Mouse (Mus musculus): Measurements from ENCODE around the gene Ms4a10. TPM values are rescaled to one million over a fixed set of nuclear protein-coding genes. Genes with fewer than 3 reads are reported as not detected.

Gene Ms4a10
- polyA plus RNA-seq, 1 experiment from 2014 or later = not detected

GRCm38 (mm10) chr19:10980210-10980609 is 5.7 kb upstream of the Ms4a10 start:
- no peak for DNase-seq (ENCODE audit: low spot score)
- 92% methylated on average over 5 of the region's 5 CpGs for WGBS
- Histone ChIP-seq H3K4me1 (peaks cover 9% of the 10 kb centered on the region), H3K27ac (replicated peaks) (no peak overlapping the region), H3K9me3 (no peaks in the 10 kb centered on the region), H3K36me3 (replicated peaks) (no peaks in the 10 kb centered on the region), H3K27me3 (replicated peaks; ENCODE audit: low read depth, poor library complexity, severe bottlenecking) (no peaks in the 10 kb centered on the region), H3K4me3 (no peak overlapping the region)

GRCm38 (mm10) chr19:10979184-10980168 is 5.0 kb upstream of the Ms4a10 start:
- WGBS = 12% methylated on average over 18 of the region's 18 CpGs
- no peak overlapping the region for H3K4me3 ChIP-seq
- peaks cover 10% of the 10 kb centered on the region for H3K4me1 ChIP-seq
- DNase-seq (ENCODE audit: low spot score) = peak; percentile 82
- H3K36me3 ChIP-seq (replicated peaks) = no peaks in the 10 kb centered on the region
- no peaks in the 10 kb centered on the region for H3K9me3 ChIP-seq
- H3K27me3 ChIP-seq (replicated peaks; ENCODE audit: low read depth, poor library complexity, severe bottlenecking) = no peaks in the 10 kb centered on the region
- peak overlapping the region; percentile 32; the same call in 1 of the 2 replicates for H3K27ac ChIP-seq (replicated peaks)

GRCm38 (mm10) chr19:10976318-10976717 is 1.8 kb upstream of the Ms4a10 start:
- Histone ChIP-seq H3K36me3 (replicated peaks) (no peaks in the 10 kb centered on the region), H3K27ac (replicated peaks) (no peak overlapping the region), H3K4me3 (no peak overlapping the region), H3K9me3 (0 out of 2 replicates have a peak, but pooled peaks cover 8% of the 10 kb centered on the region), H3K27me3 (replicated peaks; ENCODE audit: low read depth, poor library complexity, severe bottlenecking) (no peaks in the 10 kb centered on the region), H3K4me1 (peaks cover 15% of the 10 kb centered on the region)
- WGBS = 54% methylated on average over 4 of the region's 4 CpGs
- DNase-seq (ENCODE audit: low spot score) = no peak

DNA sequence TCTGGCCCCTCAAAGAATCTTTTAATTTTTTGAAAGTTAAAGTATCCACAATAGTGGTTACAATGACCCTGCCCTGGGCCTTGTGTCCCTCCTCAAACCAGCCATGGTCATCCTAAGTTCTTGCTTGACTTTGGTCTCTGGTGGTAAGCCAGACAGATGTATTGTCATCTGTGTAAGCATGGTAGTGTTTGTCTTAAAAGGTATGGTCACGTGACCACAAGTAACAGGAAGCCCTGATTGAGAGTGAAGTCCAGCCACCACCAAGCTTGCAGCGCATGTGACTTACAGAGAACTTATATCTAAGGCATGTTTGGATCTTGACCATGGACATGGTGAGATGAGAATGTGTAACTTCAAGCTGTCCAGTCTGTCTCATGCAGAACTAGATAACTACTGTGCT is 717 bp upstream of the Ms4a10 start:
- no peak for DNase-seq (ENCODE audit: low spot score)
- H3K27me3 ChIP-seq (replicated peaks; ENCODE audit: low read depth, poor library complexity, severe bottlenecking) = no peaks in the 10 kb centered on the region
- H3K4me3 ChIP-seq = no peak overlapping the region
- H3K9me3 ChIP-seq = peaks cover 17% of the 10 kb centered on the region; the same call in 1 of the 2 replicates
- no peaks in the 10 kb centered on the region for H3K36me3 ChIP-seq (replicated peaks)
- H3K27ac ChIP-seq (replicated peaks) = no peak overlapping the region
- 87% methylated on average over 2 of the region's 2 CpGs for WGBS
- peaks cover 15% of the 10 kb centered on the region for H3K4me1 ChIP-seq

DNA sequence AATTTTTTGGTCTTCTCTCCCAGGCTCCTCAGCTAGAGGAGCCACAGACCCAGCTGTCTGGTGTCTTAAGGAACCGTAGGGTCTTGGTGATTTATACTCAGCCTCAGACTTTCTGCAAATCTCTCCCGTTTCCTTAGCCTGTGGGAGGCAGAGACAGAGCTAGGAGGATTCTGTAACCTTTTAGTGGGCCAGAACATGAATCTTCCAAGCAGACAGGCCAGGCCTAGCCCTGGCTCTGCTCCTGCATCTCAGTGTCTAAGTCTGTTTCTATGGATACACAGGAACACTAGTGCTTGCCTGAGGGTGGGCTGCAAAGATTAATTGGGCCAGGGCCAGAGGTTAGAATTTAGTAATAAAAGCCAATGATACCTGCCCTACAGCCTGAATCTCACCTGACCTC is 1.3 kb downstream of the Ms4a10 start:
- Histone ChIP-seq H3K4me1 (peaks cover 6% of the 10 kb centered on the region), H3K27ac (replicated peaks) (no peak overlapping the region), H3K27me3 (replicated peaks; ENCODE audit: low read depth, poor library complexity, severe bottlenecking) (no peaks in the 10 kb centered on the region), H3K36me3 (replicated peaks) (no peaks in the 10 kb centered on the region), H3K4me3 (no peak overlapping the region), H3K9me3 (peaks cover 17% of the 10 kb centered on the region; the same call in 1 of the 2 replicates)
- 74% methylated on average over 2 of the region's 2 CpGs for WGBS
- no peak for DNase-seq (ENCODE audit: low spot score)

GRCm38 (mm10) chr19:10972660-10973059 is 1.8 kb downstream of the Ms4a10 start:
- H3K27ac ChIP-seq (replicated peaks) = no peak overlapping the region
- no peaks in the 10 kb centered on the region for H3K27me3 ChIP-seq (replicated peaks; ENCODE audit: low read depth, poor library complexity, severe bottlenecking)
- no peak overlapping the region for H3K4me3 ChIP-seq
- no peaks in the 10 kb centered on the region for H3K36me3 ChIP-seq (replicated peaks)
- peaks cover 18% of the 10 kb centered on the region; the same call in 1 of the 2 replicates for H3K9me3 ChIP-seq
- 41% methylated on average over 3 of the region's 3 CpGs for WGBS
- H3K4me1 ChIP-seq = peaks cover 6% of the 10 kb centered on the region
- DNase-seq (ENCODE audit: low spot score) = no peak

DNA sequence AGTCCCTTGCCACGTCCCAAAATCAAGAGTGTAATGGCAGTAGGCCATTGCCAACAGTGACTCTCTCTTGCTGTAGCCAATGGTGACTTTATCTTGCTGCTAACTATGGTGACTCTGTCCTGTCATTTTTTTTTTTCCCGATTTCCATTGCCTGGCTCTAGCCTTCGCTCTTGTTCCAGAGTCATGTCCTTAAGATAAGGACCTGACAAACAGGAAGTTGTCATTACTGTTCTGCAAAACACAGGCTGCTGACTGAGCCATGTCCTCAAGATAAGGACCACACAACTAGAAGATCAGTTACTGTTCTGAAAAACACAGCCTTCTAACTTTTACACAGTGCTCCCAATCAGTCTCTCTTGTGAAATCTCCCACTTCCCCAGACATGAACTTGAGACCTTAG is 4.0 kb downstream of the Ms4a10 start:
- WGBS = 78% methylated on average over 3 of the region's 3 CpGs
- H3K9me3 ChIP-seq = peaks cover 19% of the 10 kb centered on the region; the same call in 1 of the 2 replicates
- H3K36me3 ChIP-seq (replicated peaks) = no peaks in the 10 kb centered on the region
- H3K27me3 ChIP-seq (replicated peaks; ENCODE audit: low read depth, poor library complexity, severe bottlenecking) = no peaks in the 10 kb centered on the region
- peaks cover 6% of the 10 kb centered on the region for H3K4me1 ChIP-seq
- no peak for DNase-seq (ENCODE audit: low spot score)
- no peak overlapping the region for H3K27ac ChIP-seq (replicated peaks)
- H3K4me3 ChIP-seq = no peak overlapping the region

GRCm38 (mm10) chr19:10968578-10968977 is 5.9 kb downstream of the Ms4a10 start:
- 90% methylated on average over 7 of the region's 7 CpGs for WGBS

GRCm38 (mm10) chr19:10965721-10966120 is 8.7 kb downstream of the Ms4a10 start:
- 87% methylated on average over 7 of the region's 7 CpGs for WGBS
- Histone ChIP-seq H3K27me3 (replicated peaks; ENCODE audit: low read depth, poor library complexity, severe bottlenecking) (no peaks in the 10 kb centered on the region), H3K27ac (replicated peaks) (no peak overlapping the region), H3K9me3 (peaks cover 5% of the 10 kb centered on the region; the same call in 1 of the 2 replicates), H3K4me1 (no peaks in the 10 kb centered on the region), H3K36me3 (replicated peaks) (no peaks in the 10 kb centered on the region), H3K4me3 (no peak overlapping the region)
- no peak for DNase-seq (ENCODE audit: low spot score)

More at GRCm38 (mm10) chr19:10968578-10968977, 5.9 kb downstream of the Ms4a10 start:
- no peaks in the 10 kb centered on the region for H3K4me1 ChIP-seq
- no peak for DNase-seq (ENCODE audit: low spot score)
- H3K9me3 ChIP-seq = peaks cover 19% of the 10 kb centered on the region; the same call in 1 of the 2 replicates
- H3K27ac ChIP-seq (replicated peaks) = no peak overlapping the region
- no peak overlapping the region for H3K4me3 ChIP-seq
- H3K27me3 ChIP-seq (replicated peaks; ENCODE audit: low read depth, poor library complexity, severe bottlenecking) = no peaks in the 10 kb centered on the region
- H3K36me3 ChIP-seq (replicated peaks) = no peaks in the 10 kb centered on the region

DNA sequence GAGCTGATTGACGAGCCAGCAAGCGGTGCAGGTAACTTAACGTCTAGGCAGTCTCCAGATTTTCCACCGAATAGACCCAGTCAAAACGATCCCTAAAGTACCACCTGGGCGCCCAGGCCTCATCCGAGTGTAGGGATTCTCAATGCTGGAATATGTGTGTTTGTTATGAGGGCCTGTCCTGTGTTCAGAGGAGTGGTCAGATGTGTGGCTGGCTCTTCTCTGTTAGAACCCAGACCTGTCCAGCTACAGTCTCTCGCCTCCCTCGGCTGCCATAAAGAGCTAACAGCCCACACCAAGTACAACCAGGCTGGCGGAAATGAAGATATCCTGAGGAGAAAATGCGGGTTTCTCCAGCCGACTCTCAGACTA is 14.5 kb downstream of the Ms4a10 start:
- Histone ChIP-seq H3K9me3 (no peaks in the 10 kb centered on the region), H3K27ac (replicated peaks) (no peak overlapping the region), H3K4me3 (no peak overlapping the region), H3K4me1 (peaks cover 3% of the 10 kb centered on the region; the same call in 1 of the 2 replicates), H3K36me3 (replicated peaks) (no peaks in the 10 kb centered on the region), H3K27me3 (replicated peaks; ENCODE audit: low read depth, poor library complexity, severe bottlenecking) (no peaks in the 10 kb centered on the region)
- WGBS = 49% methylated on average over 12 of the region's 12 CpGs
- no peak for DNase-seq (ENCODE audit: low spot score)

- H3K9me3 ChIP-seq = no peaks in the 10 kb centered on the region
- WGBS = 36% methylated on average over 11 of the region's 11 CpGs
- DNase-seq (ENCODE audit: low spot score) = peak; percentile 41
- H3K4me1 ChIP-seq = peaks cover 3% of the 10 kb centered on the region; the same call in 1 of the 2 replicates
- no peaks in the 10 kb centered on the region for H3K27me3 ChIP-seq (replicated peaks; ENCODE audit: low read depth, poor library complexity, severe bottlenecking)
- no peaks in the 10 kb centered on the region for H3K36me3 ChIP-seq (replicated peaks)
- H3K4me3 ChIP-seq = no peak overlapping the region
- no peak overlapping the region for H3K27ac ChIP-seq (replicated peaks)
These were observed 15.1 kb downstream of the Ms4a10 start for GRCm38 (mm10) chr19:10959085-10959977.
